Mouse (Mus musculus): ENCODE results near the gene Arvcf. TPM values are rescaled to one million over a fixed set of nuclear protein-coding genes. Genes with fewer than 3 reads are reported as not detected.
A peak's percentile ranks its signal among the peaks of the same experiment; 100 is the strongest.

Gene Arvcf
- polyA plus RNA-seq, 1 experiment from 2014 or later, result 25.3 TPM

GRCm38 (mm10) chr16:18400472-18401216 lies 52.7 kb downstream of the Arvcf start:
- Histone ChIP-seq H3K9me3 (no peaks in the 10 kb centered on the region), H3K36me3 (peaks cover 74% of the 10 kb centered on the region), H3K27me3 (no peaks in the 10 kb centered on the region), H3K9ac (no peak overlapping the region), H3K27ac (peak overlapping the region; percentile 33; the same call in 1 of the 2 replicates), H3K4me3 (no peak overlapping the region), H3K4me2 (no peak overlapping the region), H3K4me1 (peaks cover 23% of the 10 kb centered on the region)
- ATAC-seq (ENCODE audit: insufficient number of reproducible peaks, low FRiP score, low TSS enrichment, low read depth), result 0 out of 2 replicates have a peak, but pooled peaks have one; percentile 3
- WGBS, result 54% methylated on average over 7 of the region's 7 CpGs

DNA sequence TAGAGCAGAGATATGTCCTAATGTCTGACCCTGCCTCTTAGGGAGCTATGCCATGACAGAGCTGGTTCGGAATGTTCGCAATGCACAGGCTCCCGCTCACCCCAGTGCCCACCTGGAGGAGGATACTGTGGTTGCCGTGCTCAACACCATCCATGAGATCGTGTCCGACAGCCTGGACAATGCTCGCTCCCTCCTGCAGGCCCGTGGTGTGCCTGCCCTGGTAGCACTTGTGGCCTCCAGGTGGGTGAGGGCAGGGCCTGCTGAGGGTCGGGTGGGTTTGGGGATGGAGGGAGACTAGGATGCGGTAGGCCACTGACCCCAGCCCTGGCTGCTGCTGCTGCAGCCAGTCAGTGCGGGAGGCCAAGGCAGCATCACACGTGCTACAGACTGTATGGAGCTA lies 55.3 kb downstream of the Arvcf start:
- H3K4me3 ChIP-seq, result no peak overlapping the region
- WGBS, result 88% methylated on average over 12 of the region's 12 CpGs
- ATAC-seq (ENCODE audit: insufficient number of reproducible peaks, low FRiP score, low TSS enrichment, low read depth), result no peak
- H3K27ac ChIP-seq, result no peak overlapping the region
- H3K4me1 ChIP-seq, result peaks cover 27% of the 10 kb centered on the region
- no peaks in the 10 kb centered on the region for H3K9me3 ChIP-seq
- H3K36me3 ChIP-seq, result peaks cover 71% of the 10 kb centered on the region
- H3K4me2 ChIP-seq, result no peak overlapping the region
- H3K27me3 ChIP-seq, result no peaks in the 10 kb centered on the region
- H3K9ac ChIP-seq, result no peak overlapping the region

DNA sequence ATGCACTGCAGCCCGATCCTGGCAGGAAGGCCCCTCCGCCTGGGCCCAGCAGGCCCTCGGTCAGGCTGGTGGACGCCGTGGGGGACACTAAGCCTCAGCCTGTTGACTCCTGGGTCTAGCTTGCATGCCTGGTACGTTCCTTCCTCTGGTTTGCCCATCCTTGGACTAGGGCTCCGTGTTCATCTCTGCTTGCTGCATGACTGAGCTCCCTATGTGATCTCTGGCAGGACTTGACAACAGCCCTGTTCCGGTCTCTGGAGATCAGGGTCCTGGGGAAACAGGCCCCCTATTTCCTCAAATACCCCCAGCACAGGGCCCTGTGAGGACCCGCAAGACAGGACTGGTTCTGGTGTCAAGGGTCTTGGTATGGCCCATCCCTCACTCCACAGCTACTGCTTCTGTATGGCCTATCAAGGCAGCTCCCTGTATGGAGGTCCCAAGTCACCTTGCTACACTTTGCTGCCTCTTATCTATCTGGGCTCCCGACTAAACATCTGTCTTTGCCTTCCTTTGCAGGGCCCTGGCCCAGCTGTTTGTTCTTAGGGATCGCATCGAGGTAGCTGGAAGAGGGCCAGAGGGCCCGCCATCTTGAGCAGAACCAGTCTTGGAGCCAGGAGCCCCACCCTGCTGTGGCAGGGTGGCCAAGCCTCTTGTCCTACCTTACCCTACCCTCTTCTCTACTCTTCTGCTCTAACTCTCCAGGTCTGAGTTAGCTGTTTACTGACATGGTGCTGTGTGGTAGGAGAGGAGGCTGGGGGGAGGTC lies 57.3 kb downstream of the Arvcf start:
- H3K27ac ChIP-seq, result no peak overlapping the region
- no peak overlapping the region for H3K4me2 ChIP-seq
- peaks cover 71% of the 10 kb centered on the region for H3K36me3 ChIP-seq
- WGBS, result 77% methylated on average over 13 of the region's 13 CpGs
- H3K9ac ChIP-seq, result no peak overlapping the region
- H3K9me3 ChIP-seq, result no peaks in the 10 kb centered on the region
- no peak overlapping the region for H3K4me3 ChIP-seq
- no peaks in the 10 kb centered on the region for H3K27me3 ChIP-seq
- H3K4me1 ChIP-seq, result peaks cover 24% of the 10 kb centered on the region
- ATAC-seq (ENCODE audit: insufficient number of reproducible peaks, low FRiP score, low TSS enrichment, low read depth), result no peak

GRCm38 (mm10) chr16:18405876-18406275 lies 57.9 kb downstream of the Arvcf start:
- peaks cover 73% of the 10 kb centered on the region for H3K36me3 ChIP-seq
- 51% methylated on average over 2 of the region's 2 CpGs for WGBS
- peaks cover 18% of the 10 kb centered on the region for H3K4me1 ChIP-seq
- no peaks in the 10 kb centered on the region for H3K9me3 ChIP-seq
- no peak overlapping the region for H3K27ac ChIP-seq
- H3K4me2 ChIP-seq, result no peak overlapping the region
- no peak overlapping the region for H3K4me3 ChIP-seq
- H3K9ac ChIP-seq, result no peak overlapping the region
- ATAC-seq (ENCODE audit: insufficient number of reproducible peaks, low FRiP score, low TSS enrichment, low read depth), result no peak
- H3K27me3 ChIP-seq, result no peaks in the 10 kb centered on the region

DNA sequence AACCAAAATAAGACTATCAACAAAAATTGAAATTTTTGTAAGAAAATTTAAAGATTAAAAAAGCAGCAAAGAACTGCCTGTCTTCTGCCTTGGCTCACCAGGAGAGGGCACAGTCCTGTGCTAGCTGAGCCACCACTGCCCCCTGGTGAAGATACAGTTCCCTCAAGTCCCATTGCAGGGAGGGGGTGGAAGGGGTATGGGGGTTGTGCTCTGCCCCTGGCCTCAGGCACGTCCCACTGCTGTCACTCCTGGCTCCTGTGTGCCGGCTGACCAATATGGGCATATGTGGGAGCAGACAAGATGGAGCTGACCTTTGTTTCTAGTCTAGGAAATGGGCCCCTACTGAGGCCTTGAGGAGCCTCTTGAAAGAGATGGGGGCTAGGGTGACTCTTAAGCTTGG lies 58.3 kb downstream of the Arvcf start:
- ATAC-seq (ENCODE audit: insufficient number of reproducible peaks, low FRiP score, low TSS enrichment, low read depth), result no peak
- 28% methylated on average over 2 of the region's 2 CpGs for WGBS

GRCm38 (mm10) chr16:18407912-18408311 lies 59.9 kb downstream of the Arvcf start:
- H3K27ac ChIP-seq, result no peak overlapping the region; the same call in 1 of the 2 replicates
- 63% methylated on average over 7 of the region's 7 CpGs for WGBS
- no peak overlapping the region for H3K4me2 ChIP-seq
- H3K27me3 ChIP-seq, result no peaks in the 10 kb centered on the region
- no peak overlapping the region for H3K9ac ChIP-seq
- H3K4me3 ChIP-seq, result no peak overlapping the region
- peaks cover 76% of the 10 kb centered on the region for H3K36me3 ChIP-seq
- no peak for ATAC-seq (ENCODE audit: insufficient number of reproducible peaks, low FRiP score, low TSS enrichment, low read depth)
- peaks cover 15% of the 10 kb centered on the region for H3K4me1 ChIP-seq
- H3K9me3 ChIP-seq, result no peaks in the 10 kb centered on the region

More for the DNA sequence above, 58.3 kb downstream of the Arvcf start:
- H3K4me1 ChIP-seq, result peaks cover 15% of the 10 kb centered on the region
- no peaks in the 10 kb centered on the region for H3K27me3 ChIP-seq
- H3K36me3 ChIP-seq, result peaks cover 76% of the 10 kb centered on the region
- no peak overlapping the region for H3K4me3 ChIP-seq
- H3K27ac ChIP-seq, result no peak overlapping the region
- H3K9ac ChIP-seq, result no peak overlapping the region
- no peaks in the 10 kb centered on the region for H3K9me3 ChIP-seq
- H3K4me2 ChIP-seq, result no peak overlapping the region

DNA sequence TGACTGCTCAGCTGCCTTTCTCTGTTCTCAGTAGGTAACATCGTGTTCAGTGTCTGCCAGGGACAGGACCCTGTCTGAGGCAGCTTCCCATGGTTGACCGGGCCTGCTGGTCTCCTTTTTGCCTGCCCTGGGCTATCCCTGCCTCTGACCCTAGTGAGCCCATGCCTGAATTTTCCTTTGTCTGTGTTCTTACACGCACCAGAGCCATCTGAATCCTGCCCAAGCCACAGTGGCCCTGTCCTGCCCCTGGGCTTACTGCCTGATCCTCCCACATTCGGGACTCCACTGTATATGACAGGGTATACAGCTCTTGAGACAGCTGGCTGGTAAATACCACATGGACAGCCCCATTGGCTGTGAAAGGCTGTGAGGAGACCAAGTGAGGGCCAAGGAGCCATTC lies 61.8 kb downstream of the Arvcf start:
- WGBS, result 68% methylated on average over 4 of the region's 4 CpGs
- Histone ChIP-seq H3K36me3 (peaks cover 68% of the 10 kb centered on the region), H3K27ac (no peak overlapping the region), H3K9me3 (no peaks in the 10 kb centered on the region), H3K4me3 (no peak overlapping the region), H3K4me2 (no peak overlapping the region), H3K4me1 (peaks cover 15% of the 10 kb centered on the region), H3K27me3 (no peaks in the 10 kb centered on the region), H3K9ac (no peak overlapping the region)
- ATAC-seq (ENCODE audit: insufficient number of reproducible peaks, low FRiP score, low TSS enrichment, low read depth), result no peak

- Histone ChIP-seq H3K9ac (no peak overlapping the region), H3K27ac (no peak overlapping the region), H3K4me3 (no peak overlapping the region), H3K4me2 (no peak overlapping the region), H3K36me3 (peaks cover 64% of the 10 kb centered on the region), H3K27me3 (no peaks in the 10 kb centered on the region), H3K4me1 (peaks cover 14% of the 10 kb centered on the region), H3K9me3 (no peaks in the 10 kb centered on the region)
- ATAC-seq (ENCODE audit: insufficient number of reproducible peaks, low FRiP score, low TSS enrichment, low read depth), result no peak
- WGBS, result 75% methylated on average over 5 of the region's 5 CpGs
Observed at GRCm38 (mm10) chr16:18410418-18410817, 62.4 kb downstream of the Arvcf start.

DNA sequence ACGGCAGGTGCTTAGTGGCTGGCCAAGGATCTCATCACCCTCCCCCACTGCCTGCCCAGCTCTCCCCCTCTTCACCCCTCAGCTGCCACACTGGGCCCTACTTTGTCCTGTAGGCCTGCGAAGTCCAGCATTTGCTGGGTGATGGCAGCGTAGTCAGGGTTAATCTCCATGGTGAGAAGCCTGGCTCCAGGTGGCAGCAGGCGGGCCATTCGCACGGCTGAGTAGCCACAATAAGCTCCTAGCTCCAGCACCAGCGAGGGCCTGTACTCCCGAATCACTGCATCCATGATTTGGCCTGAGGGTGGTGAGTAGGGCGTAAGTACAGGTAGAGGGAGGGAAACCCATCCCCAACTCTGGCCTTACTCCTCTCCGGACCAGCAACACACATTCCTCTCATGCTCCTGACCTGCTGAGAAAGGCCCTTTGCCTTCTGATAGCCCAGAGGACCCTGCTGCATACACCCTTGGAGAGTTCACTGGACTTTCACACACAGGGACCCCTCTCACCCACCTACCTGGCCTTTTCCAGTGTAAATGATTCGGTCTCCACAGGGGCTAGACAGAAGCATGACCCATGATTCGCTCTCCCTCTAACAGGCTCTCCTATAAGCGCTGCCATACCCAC lies 63.2 kb downstream of the Arvcf start:
- WGBS, result 78% methylated on average over 13 of the region's 13 CpGs
- no peak for ATAC-seq (ENCODE audit: insufficient number of reproducible peaks, low FRiP score, low TSS enrichment, low read depth)
- H3K27me3 ChIP-seq, result no peaks in the 10 kb centered on the region

DNA sequence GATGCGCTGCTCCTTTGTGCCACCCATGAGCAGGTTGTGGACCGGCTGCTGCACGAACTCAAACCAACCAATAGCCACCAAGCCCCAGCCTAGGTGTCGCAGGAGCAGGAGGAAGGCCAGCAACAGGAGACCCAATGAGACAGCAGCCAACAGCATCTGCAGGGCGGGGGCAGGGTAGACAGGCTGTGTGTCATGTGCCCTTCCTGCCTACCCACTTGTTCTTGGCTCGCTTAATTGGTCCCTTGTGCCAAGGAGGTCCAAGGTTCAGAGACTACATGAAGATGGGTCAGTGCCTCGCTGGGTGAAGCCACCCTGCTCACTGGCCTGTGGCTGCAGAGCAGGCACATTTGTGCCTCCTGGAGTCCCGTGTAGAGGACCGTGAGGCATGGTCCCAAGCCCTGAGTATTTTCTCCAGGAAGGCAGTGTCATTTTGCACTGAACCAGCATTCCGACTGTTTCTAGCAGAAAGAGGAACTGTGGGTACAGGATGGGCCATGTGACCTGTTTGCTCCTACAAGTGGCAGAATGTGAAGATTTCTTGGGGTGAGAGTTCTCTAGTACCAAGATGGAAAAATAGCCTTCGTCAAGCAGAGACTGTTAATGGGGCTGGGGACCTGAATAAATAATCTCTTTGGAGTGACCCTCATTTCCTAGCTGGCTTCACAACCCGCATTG lies 64.0 kb downstream of the Arvcf start:
- no peaks in the 10 kb centered on the region for H3K27me3 ChIP-seq
- peaks cover 63% of the 10 kb centered on the region for H3K36me3 ChIP-seq
- no peak for ATAC-seq (ENCODE audit: insufficient number of reproducible peaks, low FRiP score, low TSS enrichment, low read depth)
- H3K9ac ChIP-seq, result no peak overlapping the region
- H3K4me2 ChIP-seq, result no peak overlapping the region
- H3K4me3 ChIP-seq, result no peak overlapping the region
- no peak overlapping the region; the same call in 1 of the 2 replicates for H3K27ac ChIP-seq
- WGBS, result 78% methylated on average over 12 of the region's 12 CpGs
- H3K9me3 ChIP-seq, result no peaks in the 10 kb centered on the region
- peaks cover 16% of the 10 kb centered on the region for H3K4me1 ChIP-seq

More for the DNA sequence above, 63.2 kb downstream of the Arvcf start:
- no peaks in the 10 kb centered on the region for H3K9me3 ChIP-seq
- H3K36me3 ChIP-seq, result peaks cover 65% of the 10 kb centered on the region
- H3K4me3 ChIP-seq, result no peak overlapping the region
- H3K9ac ChIP-seq, result no peak overlapping the region
- peaks cover 11% of the 10 kb centered on the region; the same call in 1 of the 2 replicates for H3K4me1 ChIP-seq
- H3K4me2 ChIP-seq, result no peak overlapping the region
- H3K27ac ChIP-seq, result no peak overlapping the region

GRCm38 (mm10) chr16:18413032-18413816 lies 65.2 kb downstream of the Arvcf start:
- no peak overlapping the region for H3K4me3 ChIP-seq
- no peak overlapping the region for H3K27ac ChIP-seq
- no peak for ATAC-seq (ENCODE audit: insufficient number of reproducible peaks, low FRiP score, low TSS enrichment, low read depth)
- peaks cover 60% of the 10 kb centered on the region for H3K36me3 ChIP-seq
- H3K9ac ChIP-seq, result no peak overlapping the region
- no peaks in the 10 kb centered on the region for H3K27me3 ChIP-seq
- H3K4me2 ChIP-seq, result no peak overlapping the region
- WGBS, result 86% methylated on average over 7 of the region's 7 CpGs
- peaks cover 11% of the 10 kb centered on the region for H3K4me1 ChIP-seq
- H3K9me3 ChIP-seq, result no peaks in the 10 kb centered on the region
